Mouse (Mus musculus): ENCODE results near the gene Nsf.

DNA sequence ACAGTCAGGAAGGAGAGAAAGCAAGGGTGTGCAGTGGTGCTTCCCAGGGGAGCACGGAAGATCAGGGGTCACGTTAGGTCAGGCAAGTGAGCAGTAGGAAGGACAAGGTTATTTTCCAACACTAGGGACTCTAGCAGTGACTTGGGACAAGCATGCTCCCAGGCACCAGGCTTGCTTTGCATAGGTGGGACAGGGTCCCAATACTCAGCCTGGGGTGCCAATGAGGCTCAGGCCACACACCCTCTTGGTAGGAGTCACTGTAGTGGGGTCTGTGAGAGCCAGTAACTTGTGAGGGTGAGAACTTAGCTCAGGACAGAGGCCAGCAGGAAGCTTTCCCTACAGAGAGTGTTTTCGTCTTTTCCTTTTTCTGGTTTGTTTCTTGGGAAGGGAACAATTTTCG, 121.5 kb downstream of the Nsf start:
- TF ChIP-seq HCFC1 (IDR thresholded peaks at IDR 0.05; ENCODE audit: borderline replicate concordance, insufficient read depth, low read length), result no peak
- no peak for TF ChIP-seq CHD2 (IDR thresholded peaks at IDR 0.05; ENCODE audit: low read depth, low read length)
- no peak for TF ChIP-seq MAFK (IDR thresholded peaks at IDR 0.05; ENCODE audit: insufficient read depth, low read depth, low read length)
